Mouse (Mus musculus) retina, postnatal 1 day (tissue): ENCODE results near the gene Tmx2.
"Not testable (repeated sequence)": the region's sequence is repeated elsewhere in the genome, so short reads cannot be mapped to it uniquely, and the experiment has no call there.

Experiments
- DNase-seq: peaks from one replicate; pipeline ENCODE4 v3.0.0-alpha.2; 2012

Tmx2 gene

GRCm38 (mm10) chr2:84682605-84683183, 3.8 kb upstream of the Tmx2 start:
- no peak for DNase-seq

- peak; percentile 100 for DNase-seq
These were observed 716 bp downstream of the Tmx2 start, which contains the start of the genes Gm28635 and Med19 for GRCm38 (mm10) chr2:84677968-84678880. Gene Gm28635 (minus strand): TSS chr2:84678041. Gene Med19 (plus strand): TSS chr2:84678402.

GRCm38 (mm10) chr2:84677270-84677967, 1.5 kb downstream of the Tmx2 start:
- DNase-seq: no peak

GRCm38 (mm10) chr2:84671535-84671934, 7.4 kb downstream of the Tmx2 start:
- not testable (repeated sequence) for DNase-seq

- peak; percentile 97 for DNase-seq
These were observed 8.4 kb downstream of the Tmx2 start, which contains the start of gene Selenoh for GRCm38 (mm10) chr2:84670569-84670933. Gene Selenoh (minus strand): TSS chr2:84670770.

GRCm38 (mm10) chr2:84669828-84670568, 8.9 kb downstream of the Tmx2 start:
- no peak for DNase-seq

- DNase-seq: no peak
These were observed 12.9 kb downstream of the Tmx2 start for GRCm38 (mm10) chr2:84666081-84666480.

- DNase-seq: peak; percentile 74
These were observed 16.1 kb downstream of the Tmx2 start for GRCm38 (mm10) chr2:84662866-84663265.

GRCm38 (mm10) chr2:84660253-84660652, 18.7 kb downstream of the Tmx2 start:
- peak; percentile 64 for DNase-seq

GRCm38 (mm10) chr2:84658806-84659205, 20.1 kb downstream of the Tmx2 start, which contains the start of gene Btbd18:
Gene Btbd18 (plus strand): TSS chr2:84659079.
- DNase-seq: no peak

GRCm38 (mm10) chr2:84655864-84656263, 23.1 kb downstream of the Tmx2 start:
- DNase-seq: no peak

GRCm38 (mm10) chr2:84653354-84653753, 25.6 kb downstream of the Tmx2 start:
- DNase-seq: no peak

- DNase-seq: peak; percentile 96
These were observed 28.3 kb downstream of the Tmx2 start, which contains the start of gene Ctnnd1 for GRCm38 (mm10) chr2:84650464-84651195. Gene Ctnnd1 (minus strand): TSS chr2:84650765.

- DNase-seq: no peak
These were observed 29.3 kb downstream of the Tmx2 start for GRCm38 (mm10) chr2:84649674-84650073.

- no peak for DNase-seq
These were observed 30.6 kb downstream of the Tmx2 start for GRCm38 (mm10) chr2:84648369-84648768.

GRCm38 (mm10) chr2:84647051-84647568, 31.8 kb downstream of the Tmx2 start:
- DNase-seq: no peak

- DNase-seq: no peak
These were observed 32.8 kb downstream of the Tmx2 start for GRCm38 (mm10) chr2:84646138-84646537.

- DNase-seq: no peak
These were observed 38.1 kb downstream of the Tmx2 start for GRCm38 (mm10) chr2:84640833-84641232.

GRCm38 (mm10) chr2:84638428-84639220, 40.3 kb downstream of the Tmx2 start:
- no peak for DNase-seq

- DNase-seq: peak; percentile 36
These were observed 41.3 kb downstream of the Tmx2 start for GRCm38 (mm10) chr2:84637452-84638165.
